Mouse (Mus musculus) liver, embryonic 11.5 days (tissue): ENCODE results near the gene Slc9a9. TPM values are rescaled to one million over a fixed set of nuclear protein-coding genes. Genes with fewer than 3 reads are reported as not detected.

Experiments used
- ATAC-seq: fragments of 200-750 bp; cut with Nextera tagmentation; replicated peaks from 2 replicates; pipeline ENCODE4 v1.8.0; 2017; ENCODE audit warnings: moderate number of reproducible peaks, mild to moderate bottlenecking, moderate TSS enrichment, moderate library complexity; ENCODE audit not compliant: low FRiP score
- DNase-seq: peaks from one replicate; pipeline ENCODE4 v3.0.0-alpha.2; 2017; ENCODE audit warnings: low spot score
- H3K27ac ChIP-seq: fragments of 300-500 bp; sonication (generic); 2 replicates; pipeline ENCODE4 v1.5.1; 2014; ENCODE audit warnings: mild to moderate bottlenecking, low read depth, low read length, control low read depth
- H3K27me3 ChIP-seq: fragments of 300-500 bp; sonication (generic); replicated peaks from 2 replicates; pipeline ENCODE4 v1.6.1; 2014; ENCODE audit warnings: low read length, mixed read lengths; ENCODE audit not compliant: control insufficient read depth, insufficient read depth
- H3K36me3 ChIP-seq: fragments of 300-500 bp; sonication (generic); 2 replicates; pipeline ENCODE4 v1.6.1; 2014; ENCODE audit warnings: mild to moderate bottlenecking, low read length, moderate library complexity, mixed read lengths; ENCODE audit not compliant: control insufficient read depth, insufficient read depth
- H3K4me1 ChIP-seq: fragments of 300-500 bp; sonication (generic); replicated peaks from 2 replicates; pipeline ENCODE4 v1.6.1; 2014; ENCODE audit warnings: low read length, mixed read lengths; ENCODE audit not compliant: control insufficient read depth, insufficient read depth
- H3K4me2 ChIP-seq: fragments of 300-500 bp; sonication (generic); 2 replicates; pipeline ENCODE4 v1.6.1; 2014; ENCODE audit warnings: mild to moderate bottlenecking, control low read depth, moderate library complexity
- H3K4me3 ChIP-seq: fragments of 300-500 bp; sonication (generic); 2 replicates; pipeline ENCODE4 v1.5.1; 2014; ENCODE audit warnings: low read depth, low read length, control low read depth
- H3K9ac ChIP-seq: fragments of 300-500 bp; sonication (generic); 2 replicates; pipeline ENCODE4 v1.6.1; 2014; ENCODE audit warnings: low read depth, low read length, control low read depth
- H3K9me3 ChIP-seq: fragments of 300-500 bp; sonication (generic); 2 replicates; pipeline ENCODE4 v1.6.1; 2016; ENCODE audit warnings: low read length, inconsistent platforms, mixed read lengths; ENCODE audit not compliant: control insufficient read depth
- WGBS: fragments of 180-500 bp; shearing (Covaris S2); extraction: QIAGEN DNeasy Blood & Tissue Kit; methylation state at CpG from one replicate; pipeline ENCODE4 v1.1.7; 2014; 5-methylcytosine and 5-hydroxymethylcytosine counted together
- polyA plus RNA-seq: library from polyadenylated mRNA; unstranded; fragments of >200 nt; fragmentation: Nextera tagmentation; extraction: Ambion mirVana; gene quantifications from 2 replicates; pipeline ENCODE4 v1.2.1, GENCODE M21; 2014

Gene Slc9a9
- polyA plus RNA-seq, 1 experiment from 2014 or later: 1.9 TPM

- 87% methylated on average over 13 of the region's 13 CpGs for WGBS
- ATAC-seq: no peak
- Histone ChIP-seq H3K27ac (no peak overlapping the region), H3K9me3 (no peaks in the 10 kb centered on the region), H3K27me3 (no peaks in the 10 kb centered on the region), H3K4me1 (no peaks in the 10 kb centered on the region), H3K9ac (no peak overlapping the region), H3K4me3 (no peak overlapping the region), H3K4me2 (no peak overlapping the region), H3K36me3 (no peaks in the 10 kb centered on the region)
- no peak for DNase-seq
Observed at GRCm38 (mm10) chr9:95168487-95169008, 498.8 kb downstream of the Slc9a9 start.

DNA sequence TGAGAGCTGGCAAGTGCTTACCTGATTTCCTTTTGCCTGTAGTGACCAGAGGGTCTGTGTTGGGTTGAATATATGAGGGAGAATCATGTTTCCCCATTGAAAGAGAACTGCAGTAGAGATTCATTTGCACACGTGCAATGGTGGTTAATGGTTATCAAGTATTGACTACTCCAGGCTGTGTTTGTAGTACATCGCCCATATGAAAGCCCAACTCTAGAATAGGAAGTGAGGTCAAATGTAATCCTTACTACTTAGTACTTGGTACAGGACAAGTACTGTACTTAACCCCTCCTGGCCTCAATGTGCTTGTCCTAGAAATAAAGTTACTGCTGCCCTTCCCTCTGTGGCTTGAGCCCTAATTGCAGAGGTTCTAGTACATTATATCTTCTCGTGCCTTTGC, 508.5 kb downstream of the Slc9a9 start:
- ATAC-seq (peak; percentile 51; the same call in 1 of the 2 replicates), DNase-seq (no peak)
- Histone ChIP-seq H3K27me3 (no peaks in the 10 kb centered on the region), H3K27ac (no peak overlapping the region), H3K4me3 (no peak overlapping the region), H3K9ac (no peak overlapping the region), H3K4me2 (no peak overlapping the region), H3K36me3 (no peaks in the 10 kb centered on the region), H3K4me1 (no peaks in the 10 kb centered on the region), H3K9me3 (no peaks in the 10 kb centered on the region)
- WGBS: 74% methylated on average over 3 of the region's 3 CpGs

DNA sequence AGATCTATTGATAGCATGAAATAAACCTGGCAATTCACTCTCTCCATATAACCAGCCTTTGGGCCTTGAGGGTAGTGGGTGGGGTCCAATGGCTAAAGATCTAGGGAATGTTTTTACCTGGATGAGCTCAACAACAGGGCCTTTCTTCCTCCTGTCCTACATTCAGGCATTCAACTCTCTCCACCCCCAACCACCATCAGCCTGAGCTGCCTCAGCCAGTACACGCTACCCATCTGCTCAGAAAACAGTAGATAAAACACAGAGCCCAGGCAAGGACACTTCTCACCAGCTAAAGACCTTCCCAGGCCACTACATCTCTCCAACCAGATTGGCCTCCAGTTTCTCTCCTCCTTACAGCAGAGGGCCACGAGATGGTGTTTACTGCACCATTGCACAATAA, 510.3 kb downstream of the Slc9a9 start:
- no peak overlapping the region for H3K4me2 ChIP-seq
- no peaks in the 10 kb centered on the region for H3K9me3 ChIP-seq
- no peaks in the 10 kb centered on the region for H3K4me1 ChIP-seq
- no peak overlapping the region for H3K9ac ChIP-seq
- no peak overlapping the region for H3K4me3 ChIP-seq
- no peaks in the 10 kb centered on the region for H3K36me3 ChIP-seq
- WGBS: 74% methylated on average over 2 of the region's 2 CpGs
- DNase-seq (no peak), ATAC-seq (no peak)
- no peaks in the 10 kb centered on the region for H3K27me3 ChIP-seq
- no peak overlapping the region for H3K27ac ChIP-seq

- Histone ChIP-seq H3K4me3 (no peak overlapping the region), H3K4me2 (no peak overlapping the region), H3K27me3 (no peaks in the 10 kb centered on the region), H3K36me3 (no peaks in the 10 kb centered on the region), H3K27ac (no peak overlapping the region), H3K4me1 (no peaks in the 10 kb centered on the region), H3K9me3 (no peaks in the 10 kb centered on the region), H3K9ac (no peak overlapping the region)
- no peak for DNase-seq
- WGBS: 70% methylated on average over 4 of the region's 4 CpGs
- ATAC-seq: no peak
Observed at GRCm38 (mm10) chr9:95180569-95180968, 510.9 kb downstream of the Slc9a9 start.

- 81% methylated on average over 13 of the region's 13 CpGs for WGBS
- Histone ChIP-seq H3K4me3 (no peak overlapping the region), H3K4me1 (no peaks in the 10 kb centered on the region), H3K4me2 (no peak overlapping the region), H3K27ac (no peak overlapping the region), H3K9me3 (no peaks in the 10 kb centered on the region), H3K36me3 (no peaks in the 10 kb centered on the region), H3K9ac (no peak overlapping the region), H3K27me3 (no peaks in the 10 kb centered on the region)
- ATAC-seq: no peak
- DNase-seq: no peak
Observed at GRCm38 (mm10) chr9:95181241-95182043, 511.7 kb downstream of the Slc9a9 start.

DNA sequence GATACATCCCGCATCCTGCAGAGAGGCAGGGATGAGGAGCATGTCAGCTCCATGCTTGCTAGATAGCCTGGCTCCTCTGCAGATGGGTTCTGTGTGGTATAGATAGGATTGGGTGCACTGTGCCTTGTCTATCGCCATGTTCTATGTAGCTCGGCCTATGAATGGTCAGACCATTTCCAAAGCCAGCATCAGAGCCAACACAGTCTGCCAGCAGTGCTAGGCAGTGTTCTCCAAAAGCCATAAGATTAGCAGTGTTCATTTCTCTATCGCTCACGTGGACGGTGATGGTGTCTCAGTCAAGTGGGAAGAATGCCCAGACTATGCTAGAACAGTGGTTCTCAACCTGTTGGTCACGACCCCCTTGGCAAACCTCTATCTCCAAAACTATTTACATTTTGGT, 512.6 kb downstream of the Slc9a9 start:
- Histone ChIP-seq H3K36me3 (no peaks in the 10 kb centered on the region), H3K27me3 (no peaks in the 10 kb centered on the region), H3K4me1 (no peaks in the 10 kb centered on the region), H3K4me2 (no peak overlapping the region), H3K4me3 (no peak overlapping the region), H3K9ac (no peak overlapping the region), H3K9me3 (no peaks in the 10 kb centered on the region), H3K27ac (no peak overlapping the region)
- no peak for ATAC-seq
- no peak for DNase-seq
- WGBS: 90% methylated on average over 7 of the region's 7 CpGs

GRCm38 (mm10) chr9:95184453-95184852, 514.7 kb downstream of the Slc9a9 start:
- 78% methylated on average over 5 of the region's 5 CpGs for WGBS
- no peak overlapping the region for H3K4me3 ChIP-seq
- H3K27me3 ChIP-seq: no peaks in the 10 kb centered on the region
- no peaks in the 10 kb centered on the region for H3K9me3 ChIP-seq
- no peak overlapping the region for H3K4me2 ChIP-seq
- H3K4me1 ChIP-seq: no peaks in the 10 kb centered on the region; the same call in 1 of the 2 replicates
- no peak overlapping the region for H3K27ac ChIP-seq
- no peak overlapping the region for H3K9ac ChIP-seq
- H3K36me3 ChIP-seq: no peaks in the 10 kb centered on the region
- no peak for DNase-seq
- no peak for ATAC-seq

GRCm38 (mm10) chr9:95185840-95186239, 516.1 kb downstream of the Slc9a9 start:
- 72% methylated on average over 3 of the region's 3 CpGs for whole genome bisulfite sequencing
- ATAC-seq (no peak), DNase-seq (no peak)
- Histone ChIP-seq H3K27me3 (no peaks in the 10 kb centered on the region), H3K27ac (no peak overlapping the region), H3K9me3 (no peaks in the 10 kb centered on the region), H3K4me1 (no peaks in the 10 kb centered on the region; the same call in 1 of the 2 replicates), H3K9ac (no peak overlapping the region), H3K36me3 (no peaks in the 10 kb centered on the region), H3K4me2 (no peak overlapping the region), H3K4me3 (no peak overlapping the region)
